Mouse (Mus musculus) mouse embryonic stem cell (cell line): ENCODE data around the gene Cpne5.

Source experiments
- in situ Hi-C, 2 experiments: fragments of 300-500 bp; cut with MboI; formaldehyde crosslinking; loops; 1 replicate in 1 of 2; 3 replicates in 1 of 2; pipeline ENCODE4 v1.14.3; 2019 to 2020; ENCODE audit warnings: low sequenced_read_pairs in 2 of 2, low pct_unique_long_range_greater_than_20kb in 1 of 2, mixed read lengths in 1 of 2; ENCODE audit not compliant: unreplicated experiment in 1 of 2

Gene Cpne5

DNA sequence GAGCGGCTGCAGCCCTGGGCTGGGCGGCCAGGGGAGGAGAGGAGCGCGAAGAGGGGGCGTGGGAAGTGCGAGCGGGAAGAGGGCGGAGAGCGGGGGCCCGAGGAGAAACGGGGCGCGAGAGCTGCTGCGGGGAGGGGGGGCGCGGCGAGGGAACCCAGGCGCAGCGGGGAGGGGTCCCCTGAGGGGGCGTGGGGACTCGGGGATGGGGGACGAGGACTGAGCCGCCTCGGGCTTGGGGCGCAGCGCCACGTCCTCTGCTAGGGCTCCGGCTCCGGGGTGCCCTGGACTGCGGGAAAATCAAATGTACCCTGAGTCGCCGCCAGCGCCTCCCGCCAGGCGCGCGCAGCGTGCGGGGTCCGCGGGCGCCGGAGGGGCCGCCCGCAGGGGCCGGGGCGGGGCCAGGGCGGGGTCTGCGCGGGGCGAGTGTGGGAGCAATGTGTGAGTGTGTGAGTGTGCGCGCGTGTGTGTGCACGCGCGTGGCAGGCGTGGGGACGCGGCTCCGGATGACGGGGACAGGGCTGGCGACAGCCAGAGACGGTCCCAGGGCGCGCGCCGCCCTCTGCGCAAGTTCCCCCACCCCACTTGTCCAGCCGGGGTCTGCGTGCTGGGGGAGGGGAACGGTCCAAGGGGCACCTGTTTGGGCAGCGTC, at the start of gene Cpne5:
TSS of gene Cpne5 (minus strand) at position 396 of the 649 bp plus-strand sequence.
- in situ Hi-C loops, result no loop called here

DNA sequence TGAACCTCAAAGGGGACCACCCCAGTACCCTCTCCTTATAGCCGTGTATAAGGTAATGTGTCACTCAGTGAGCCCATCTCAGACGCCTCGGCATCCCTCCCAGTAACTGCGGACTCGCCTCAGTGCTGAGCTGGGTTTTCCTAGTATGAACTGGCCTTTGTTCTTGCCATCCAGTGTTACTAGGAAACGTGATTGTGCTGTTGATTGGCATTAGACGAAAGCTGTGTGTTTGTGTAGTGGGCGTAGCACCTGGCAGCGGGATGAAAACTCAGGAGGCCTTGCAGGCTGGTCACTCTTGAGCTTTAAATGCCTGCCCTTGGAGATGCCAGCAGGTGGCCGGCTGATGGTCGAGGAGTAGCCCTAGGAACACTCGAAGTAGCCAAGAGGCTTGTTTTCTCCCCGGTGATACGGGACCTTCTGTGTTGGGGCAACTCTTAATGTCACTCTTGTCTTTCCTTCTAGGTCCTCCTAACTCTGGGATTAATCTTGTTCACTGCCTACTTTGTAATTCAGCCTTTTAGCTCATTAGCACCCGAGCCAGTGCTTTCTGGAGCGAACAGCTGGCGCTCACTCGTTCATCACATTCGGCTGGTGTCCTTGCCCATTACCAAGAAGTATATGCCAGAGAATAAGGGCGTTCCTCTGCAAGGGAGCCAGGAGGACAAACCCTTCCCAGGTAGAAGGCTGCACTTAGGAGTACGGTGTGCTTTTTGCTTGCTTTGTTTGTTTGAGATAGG, 44.4 kb upstream of the Cpne5 start:
- in situ Hi-C loops, result no loop called here

DNA sequence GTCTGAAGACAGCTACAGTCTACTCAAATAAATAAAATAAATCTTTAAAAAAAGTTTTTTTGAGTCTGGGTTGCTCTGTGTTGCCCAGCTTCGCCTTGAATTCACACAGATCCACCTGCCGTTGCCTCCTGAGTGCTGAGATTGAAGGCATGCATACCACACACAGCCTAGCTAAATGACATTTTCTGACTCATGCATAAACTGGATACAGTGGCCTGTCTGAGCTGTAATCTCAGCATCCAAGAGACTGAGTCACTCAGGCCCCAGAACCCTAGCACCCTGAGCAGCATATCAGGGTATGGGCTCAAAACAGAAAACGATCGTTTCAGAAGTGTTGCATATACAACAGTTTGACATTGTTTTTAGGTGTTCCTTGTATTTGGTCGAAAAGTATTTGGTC, 43.6 kb upstream of the Cpne5 start:
- in situ Hi-C loops, result no loop called here

DNA sequence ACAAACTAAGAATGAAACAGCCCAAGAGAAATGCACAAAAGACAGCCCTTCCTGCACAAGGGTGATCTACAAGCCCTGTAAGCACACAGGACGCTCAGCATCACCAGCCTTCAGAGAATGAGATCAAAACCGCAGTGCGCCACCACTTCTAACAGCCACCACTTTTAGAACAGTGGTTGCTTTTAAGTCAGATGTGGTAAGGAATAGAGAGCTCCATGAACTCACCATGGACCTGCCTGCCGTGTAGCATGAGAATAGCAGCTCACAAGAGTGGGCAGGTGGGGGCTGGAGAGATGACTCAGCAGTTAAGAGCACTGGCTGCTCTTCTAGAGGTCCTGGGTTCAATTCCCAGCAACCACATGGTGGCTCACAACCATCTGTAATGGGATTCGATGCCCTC, 42.5 kb upstream of the Cpne5 start:
- in situ Hi-C loops, result no loop called here

DNA sequence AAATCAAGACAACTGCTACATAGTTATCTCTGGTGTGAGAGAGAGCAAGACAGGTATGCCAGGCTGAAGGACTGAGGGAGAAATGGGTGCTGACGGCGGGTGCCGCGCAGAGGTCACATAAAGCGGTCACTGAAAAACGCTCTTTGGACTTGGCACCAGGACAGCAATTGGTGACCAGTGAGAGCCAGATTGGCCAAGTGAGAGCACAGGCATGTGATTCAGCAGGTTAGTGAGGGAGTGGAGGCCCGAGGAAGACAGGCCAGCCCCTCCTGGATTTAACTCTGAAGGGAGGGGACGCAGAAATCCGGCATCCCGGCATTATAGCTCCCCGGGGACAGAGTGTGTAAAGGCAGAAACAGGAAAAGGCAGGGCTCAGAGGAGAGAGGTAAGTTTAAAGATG, 35.9 kb upstream of the Cpne5 start:
- in situ Hi-C loops, result loop anchor here (25.0 kb wide), 1 partner anchor 238 kb away; no protein-coding TSS in a partner anchor

- in situ Hi-C loops, result loop anchor here (25.0 kb wide), 1 partner anchor 239 kb away; no protein-coding TSS in a partner anchor
Observed at GRCm38 (mm10) chr17:29273156-29273555, 35.2 kb upstream of the Cpne5 start.

GRCm38 (mm10) chr17:29270148-29270698, 32.3 kb upstream of the Cpne5 start:
- in situ Hi-C loops, result loop anchor here (25.0 kb wide), 1 partner anchor 242 kb away; no protein-coding TSS in a partner anchor

DNA sequence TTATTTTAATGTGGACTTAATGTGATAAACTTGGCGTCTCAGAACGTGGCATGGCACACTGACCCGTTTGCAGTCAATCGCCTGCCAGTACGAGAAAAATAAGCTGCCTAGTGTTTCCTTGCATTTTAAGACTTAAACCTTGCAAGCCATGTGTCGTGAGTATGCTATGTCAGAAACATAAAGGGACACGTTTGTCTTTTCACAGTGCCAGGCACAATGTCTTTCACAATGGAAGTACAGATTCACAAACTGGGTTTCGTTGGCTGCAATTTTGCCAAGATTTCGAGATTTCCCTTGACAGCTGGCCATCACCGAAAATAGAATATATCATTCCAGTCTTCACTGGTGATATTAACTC, 31.4 kb upstream of the Cpne5 start:
- in situ Hi-C loops, result loop anchor here (25.0 kb wide), 1 partner anchor 243 kb away; no protein-coding TSS in a partner anchor

- in situ Hi-C loops, result loop anchor here (25.0 kb wide), 1 partner anchor 243 kb away; no protein-coding TSS in a partner anchor
Observed at GRCm38 (mm10) chr17:29268682-29269348, 30.8 kb upstream of the Cpne5 start, which contains the start of gene BC004004. Gene BC004004, plus strand, starts transcription at chr17:29268788.

GRCm38 (mm10) chr17:29267931-29268681, 30.1 kb upstream of the Cpne5 start:
- in situ Hi-C loops, result loop anchor here (25.0 kb wide), 1 partner anchor 244 kb away; no protein-coding TSS in a partner anchor

GRCm38 (mm10) chr17:29267040-29267439, 29.1 kb upstream of the Cpne5 start:
- in situ Hi-C loops, result loop anchor here (25.0 kb wide), 1 partner anchor 245 kb away; no protein-coding TSS in a partner anchor

GRCm38 (mm10) chr17:29264760-29265159, 26.8 kb upstream of the Cpne5 start:
- in situ Hi-C loops, result loop anchor here (25.0 kb wide), 1 partner anchor 248 kb away; no protein-coding TSS in a partner anchor

DNA sequence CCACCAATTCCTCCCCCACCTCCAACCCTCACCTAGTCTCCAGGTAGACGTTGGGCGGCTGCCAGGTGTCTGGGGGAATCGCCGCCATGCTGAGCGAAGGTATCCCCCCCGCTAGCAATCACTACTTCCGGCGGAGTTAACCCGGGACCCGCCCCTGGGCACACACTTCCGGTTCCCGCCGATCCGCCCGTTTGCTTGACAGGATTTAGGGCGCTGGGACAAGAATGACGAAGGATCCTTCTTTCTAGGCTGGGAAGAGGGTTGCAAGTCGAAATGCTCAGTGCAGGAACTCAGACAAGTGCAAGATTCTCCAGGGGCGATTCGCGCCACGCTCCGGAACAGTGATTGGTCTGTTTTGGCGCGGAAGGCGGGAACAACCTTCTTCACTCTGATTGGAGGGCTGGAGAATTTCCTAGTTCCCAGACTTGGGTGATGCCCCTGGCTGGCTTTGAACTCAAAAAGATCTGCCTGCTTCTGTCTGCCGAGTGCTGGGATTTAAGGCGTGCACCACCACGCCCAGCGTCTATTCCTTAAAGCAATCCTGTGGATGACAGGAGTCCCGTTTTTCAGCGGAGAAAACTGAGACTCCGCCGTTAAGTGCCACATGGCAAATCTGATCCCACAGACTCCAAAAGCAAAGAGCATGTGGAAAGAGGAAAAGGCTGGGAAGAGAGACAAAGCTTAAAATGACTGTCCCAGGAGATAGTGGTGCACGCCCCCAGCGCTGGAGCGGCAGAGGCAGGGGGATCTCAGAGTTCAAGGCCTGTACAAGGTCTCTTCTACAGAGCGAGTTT, 26.1 kb upstream of the Cpne5 start, which contains the start of gene Ppil1:
TSS of gene Ppil1 (minus strand) at position 347 of the 794 bp plus-strand sequence.
- in situ Hi-C loops, result loop anchor here (25.0 kb wide), 1 partner anchor 248 kb away; no protein-coding TSS in a partner anchor

- in situ Hi-C loops, result loop anchor here (25.0 kb wide), 1 partner anchor 249 kb away; no protein-coding TSS in a partner anchor
Observed at GRCm38 (mm10) chr17:29263417-29263816, 25.4 kb upstream of the Cpne5 start.

GRCm38 (mm10) chr17:29262259-29262649, 24.3 kb upstream of the Cpne5 start:
- in situ Hi-C loops, result loop anchor here (25.0 kb wide), 1 partner anchor 250 kb away; no protein-coding TSS in a partner anchor

- in situ Hi-C loops, result loop anchor here (25.0 kb wide), 1 partner anchor 251 kb away; no protein-coding TSS in a partner anchor
Observed at GRCm38 (mm10) chr17:29261603-29262258, 23.8 kb upstream of the Cpne5 start.
